Mouse (Mus musculus) macrophage (primary cell): Measurements from ENCODE around the gene Smarcc2. TPM values are rescaled to one million over a fixed set of nuclear protein-coding genes. Genes with fewer than 3 reads are reported as not detected.

Experiments used
- H3K27ac ChIP-seq: fragments of 350-480 bp; formaldehyde crosslinking; 2 replicates; pipeline ENCODE4 v1.9.0; 2021
- H3K36me3 ChIP-seq: fragments of 350-480 bp; formaldehyde crosslinking; 2 replicates; pipeline ENCODE4 v1.9.0; 2021; ENCODE audit errors: inconsistent target
- H3K4me3 ChIP-seq: fragments of 350-480 bp; formaldehyde crosslinking; 2 replicates; pipeline ENCODE4 v1.9.0; 2021; ENCODE audit errors: inconsistent target
- H3K79me2 ChIP-seq: fragments of 350-480 bp; formaldehyde crosslinking; 2 replicates; pipeline ENCODE4 v1.9.0; 2021; ENCODE audit errors: inconsistent target
- WGBS: methylation state at CpG from one replicate; pipeline ENCODE4 v1.1.7; 2026; ENCODE audit warnings: inconsistent platforms; ENCODE audit not compliant: missing documents; 5-methylcytosine and 5-hydroxymethylcytosine counted together
- polyA plus RNA-seq: library from polyadenylated mRNA; stranded (reverse); fragments of 250-400 nt; gene quantifications from 3 replicates; pipeline ENCODE4 v1.2.4, GENCODE M21; 2018; ENCODE audit warnings: inconsistent platforms

The Smarcc2 gene
- polyA plus RNA-seq, 1 experiment from 2014 or later, result 136 TPM

DNA sequence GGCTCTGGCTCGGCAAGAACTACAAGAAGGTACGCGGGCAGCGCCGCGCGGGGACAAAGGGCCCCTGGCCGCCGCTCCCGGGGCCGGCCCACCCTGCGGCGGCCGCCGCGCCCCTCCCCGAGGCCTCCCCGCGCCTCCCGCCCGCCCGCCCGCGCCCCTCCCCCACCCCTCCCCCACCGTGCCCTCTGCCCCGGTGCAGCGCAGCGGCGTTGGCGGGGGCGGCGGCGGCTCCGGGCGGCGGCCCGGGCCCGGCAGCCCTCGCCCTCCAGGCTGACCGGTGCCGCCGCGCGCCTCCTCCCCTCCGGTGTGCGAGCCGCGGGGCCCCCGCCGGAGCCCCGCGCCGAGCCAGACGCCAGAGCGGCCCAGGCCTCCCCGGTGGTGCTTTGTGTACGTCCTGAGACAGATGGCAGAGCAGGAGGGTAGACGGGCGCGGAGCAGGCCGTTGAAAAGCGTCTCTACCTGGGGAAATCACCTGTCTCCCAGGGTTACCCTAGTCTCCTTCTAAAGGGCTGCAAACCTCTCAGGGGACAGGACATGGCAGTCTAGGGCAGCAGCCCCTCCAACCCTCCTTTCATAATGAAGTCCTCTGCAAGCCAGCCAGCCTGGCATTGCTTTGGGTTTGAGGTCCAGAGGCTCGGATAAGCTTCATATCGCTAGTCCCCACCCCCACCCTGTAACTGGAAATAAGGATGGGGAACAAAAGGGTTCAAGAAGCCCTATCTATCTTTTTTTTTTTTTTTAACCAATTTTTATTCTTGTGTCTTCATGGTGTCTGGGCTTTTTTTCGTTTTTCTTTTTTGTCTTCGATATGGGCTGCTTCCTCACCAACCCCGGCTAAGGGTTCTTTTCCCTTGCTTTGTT is 591 bp downstream of the Smarcc2 start:
- 1% methylated on average over 18 of the region's 67 CpGs for WGBS
- Histone ChIP-seq H3K36me3 (peaks cover 32% of the 10 kb centered on the region), H3K4me3 (peak overlapping the region; percentile 81), H3K27ac (peak overlapping the region; percentile 42), H3K79me2 (peaks cover 24% of the 10 kb centered on the region)

DNA sequence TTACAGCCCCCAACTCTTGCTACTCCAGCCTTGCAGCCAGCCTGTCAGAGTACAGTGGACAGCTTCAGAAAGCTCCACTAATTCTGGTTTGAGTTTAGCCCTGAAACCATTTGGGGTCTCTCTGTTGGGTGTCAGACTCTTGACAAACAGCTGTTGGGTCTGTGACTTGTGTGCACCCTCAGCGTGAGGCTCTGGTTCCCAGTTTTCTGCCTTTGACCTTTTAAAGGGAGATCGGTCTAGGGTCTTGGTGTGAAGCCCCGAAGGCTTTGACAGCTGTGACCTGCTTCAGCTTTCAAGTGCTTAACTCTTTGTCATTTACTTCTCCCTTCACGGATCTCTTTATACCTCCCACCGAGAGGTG is 1.2 kb downstream of the Smarcc2 start:
- Histone ChIP-seq H3K4me3 (peak overlapping the region; percentile 81), H3K79me2 (peaks cover 24% of the 10 kb centered on the region), H3K36me3 (peaks cover 38% of the 10 kb centered on the region), H3K27ac (peak overlapping the region; percentile 42)
- WGBS, result 7% methylated on average over 5 of the region's 5 CpGs

DNA sequence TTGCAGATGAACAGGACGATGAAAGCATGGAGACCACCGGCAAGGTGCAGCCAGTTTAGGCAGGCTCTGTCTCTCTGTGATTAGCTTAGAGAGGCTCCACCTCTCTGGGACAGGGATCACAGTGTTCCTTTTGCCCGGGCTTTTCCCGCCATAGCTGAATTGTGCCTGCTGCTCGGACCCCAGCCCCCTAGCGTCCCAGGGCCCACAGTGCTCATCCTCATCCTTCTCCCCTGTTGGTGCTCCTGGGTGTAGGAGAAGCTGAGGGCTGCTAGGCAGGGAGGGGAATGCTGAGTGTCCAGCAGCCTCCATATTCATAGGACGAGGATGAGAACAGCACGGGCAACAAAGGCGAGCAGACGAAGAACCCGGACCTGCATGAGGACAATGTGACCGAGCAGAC is 15.3 kb downstream of the Smarcc2 start:
- no peak overlapping the region for H3K4me3 ChIP-seq
- H3K36me3 ChIP-seq, result peaks cover 84% of the 10 kb centered on the region
- 93% methylated on average over 12 of the region's 12 CpGs for WGBS
- H3K79me2 ChIP-seq, result no peaks in the 10 kb centered on the region
- no peak overlapping the region for H3K27ac ChIP-seq

DNA sequence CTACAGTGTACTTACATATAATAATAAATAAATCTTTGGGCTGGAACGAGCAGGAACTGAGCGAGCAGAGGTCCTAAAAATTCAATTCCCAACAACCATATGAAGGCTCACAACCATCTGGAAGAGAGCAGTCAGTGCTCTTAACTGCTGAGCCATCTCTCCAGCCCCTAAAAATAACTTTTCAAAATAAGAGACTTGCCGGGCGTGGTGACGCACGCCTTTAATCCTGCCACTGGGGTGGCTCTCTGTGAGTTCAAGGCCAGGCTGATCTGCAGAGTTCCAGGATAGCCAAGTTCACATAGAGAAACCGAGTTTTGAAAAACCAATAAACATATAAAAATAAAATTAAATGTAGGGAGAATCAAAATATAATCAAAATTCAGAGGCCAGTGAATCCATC is 27.3 kb downstream of the Smarcc2 start:
- Histone ChIP-seq H3K36me3 (peaks cover 75% of the 10 kb centered on the region), H3K79me2 (peaks cover 11% of the 10 kb centered on the region), H3K4me3 (no peak overlapping the region), H3K27ac (no peak overlapping the region)
- 94% methylated on average over 7 of the region's 7 CpGs for WGBS

DNA sequence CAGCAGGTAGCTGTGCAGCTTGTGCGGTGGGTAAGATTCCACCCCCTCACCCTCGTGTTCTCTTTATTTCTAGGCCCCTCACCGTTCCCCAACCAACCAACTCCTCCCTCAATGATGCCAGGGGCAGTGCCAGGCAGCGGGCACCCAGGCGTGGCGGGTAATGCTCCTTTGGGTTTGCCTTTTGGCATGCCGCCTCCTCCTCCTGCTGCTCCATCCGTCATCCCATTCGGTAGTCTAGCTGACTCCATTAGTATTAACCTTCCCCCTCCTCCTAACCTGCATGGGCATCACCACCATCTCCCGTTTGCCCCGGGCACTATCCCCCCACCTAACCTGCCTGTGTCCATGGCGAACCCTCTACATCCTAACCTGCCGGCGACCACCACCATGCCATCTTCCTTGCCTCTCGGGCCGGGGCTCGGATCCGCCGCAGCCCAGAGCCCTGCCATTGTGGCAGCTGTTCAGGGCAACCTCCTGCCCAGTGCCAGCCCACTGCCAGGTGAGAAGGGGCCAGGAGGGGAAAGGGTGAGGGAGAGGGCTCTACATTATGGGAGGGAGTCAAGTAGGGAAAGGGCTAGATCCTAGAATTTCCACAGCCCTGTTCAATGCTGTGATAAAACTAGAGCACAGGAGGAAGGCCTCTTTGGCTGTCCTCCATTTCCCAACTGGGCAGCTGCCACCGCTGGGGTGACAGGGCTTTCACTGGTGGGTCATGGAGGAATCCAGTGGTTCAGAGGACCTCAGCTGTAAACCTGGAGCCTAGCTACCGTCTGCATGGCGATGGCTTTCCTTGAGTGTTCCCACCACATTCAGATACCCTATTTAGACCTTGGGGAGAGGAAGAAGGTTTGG is 29.0 kb downstream of the Smarcc2 start:
- Histone ChIP-seq H3K79me2 (peaks cover 28% of the 10 kb centered on the region), H3K36me3 (peaks cover 64% of the 10 kb centered on the region), H3K4me3 (no peak overlapping the region), H3K27ac (no peak overlapping the region)
- 91% methylated on average over 21 of the region's 22 CpGs for WGBS

DNA sequence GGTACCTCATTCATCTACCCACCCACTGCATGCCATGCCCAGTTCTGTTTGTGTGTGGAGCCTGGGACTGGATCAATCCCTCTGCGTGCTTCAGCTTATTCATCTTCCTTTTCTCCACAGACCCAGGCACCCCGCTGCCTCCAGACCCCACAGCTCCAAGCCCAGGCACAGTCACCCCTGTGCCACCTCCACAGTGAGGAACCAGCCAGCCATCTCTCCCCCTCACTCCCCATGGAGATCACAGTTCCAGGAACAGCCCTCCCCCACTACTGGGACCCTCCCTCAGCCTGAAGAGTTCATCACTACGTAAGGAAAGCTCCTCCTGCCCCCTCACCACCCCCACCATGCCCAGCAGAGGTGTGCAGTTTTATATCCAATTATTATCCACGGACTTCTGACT is 29.7 kb downstream of the Smarcc2 start:
- Histone ChIP-seq H3K4me3 (no peak overlapping the region), H3K79me2 (peaks cover 34% of the 10 kb centered on the region), H3K36me3 (peaks cover 57% of the 10 kb centered on the region), H3K27ac (no peak overlapping the region)
- WGBS, result 94% methylated on average over 4 of the region's 4 CpGs

DNA sequence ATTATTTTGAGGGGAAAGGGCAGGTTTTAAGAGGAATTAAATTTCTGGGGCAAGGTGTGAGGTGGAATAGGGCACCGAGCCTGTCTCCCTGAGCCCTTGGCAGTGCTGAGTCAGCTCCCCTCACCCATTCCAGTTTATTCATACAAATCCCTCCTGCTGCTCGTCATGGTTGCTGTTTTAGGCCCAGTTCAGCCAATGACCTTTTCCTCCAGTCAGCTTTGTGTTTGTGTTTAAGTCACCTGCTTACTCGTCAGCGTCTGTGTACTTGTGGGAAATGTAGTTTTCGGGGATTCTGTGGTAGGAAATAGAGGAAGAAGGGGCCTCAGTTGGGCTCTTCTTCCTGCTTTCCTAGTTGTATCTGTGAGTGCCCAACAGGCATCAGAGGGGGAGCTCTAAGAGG is 30.3 kb downstream of the Smarcc2 start:
- Histone ChIP-seq H3K79me2 (peaks cover 36% of the 10 kb centered on the region), H3K27ac (no peak overlapping the region), H3K36me3 (peaks cover 51% of the 10 kb centered on the region; the same call in 1 of the 2 replicates), H3K4me3 (no peak overlapping the region)
- 39% methylated on average over 5 of the region's 5 CpGs for WGBS

DNA sequence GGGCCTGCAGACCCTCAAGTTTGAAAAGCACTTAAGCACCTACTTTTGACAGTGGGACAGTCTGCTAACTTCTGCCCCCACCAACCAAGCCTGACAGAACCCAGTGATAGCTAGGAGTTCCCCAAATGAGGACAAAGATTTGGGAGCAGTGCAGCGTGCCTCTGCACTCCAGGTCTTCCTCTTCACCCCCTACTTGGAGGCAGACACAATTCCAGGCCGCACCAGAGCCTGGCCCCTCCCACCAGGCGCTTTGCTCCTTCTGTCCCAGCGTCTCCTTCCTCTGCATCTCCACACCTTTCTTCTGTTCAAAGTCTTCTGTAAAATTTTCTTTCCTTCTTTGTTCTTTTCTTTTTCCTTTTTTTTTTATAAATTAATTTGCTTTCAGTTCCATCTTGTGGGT is 30.7 kb downstream of the Smarcc2 start:
- H3K36me3 ChIP-seq, result peaks cover 51% of the 10 kb centered on the region; the same call in 1 of the 2 replicates
- 88% methylated on average over 4 of the region's 4 CpGs for WGBS
- no peak overlapping the region for H3K4me3 ChIP-seq
- H3K79me2 ChIP-seq, result peaks cover 40% of the 10 kb centered on the region
- H3K27ac ChIP-seq, result no peak overlapping the region

DNA sequence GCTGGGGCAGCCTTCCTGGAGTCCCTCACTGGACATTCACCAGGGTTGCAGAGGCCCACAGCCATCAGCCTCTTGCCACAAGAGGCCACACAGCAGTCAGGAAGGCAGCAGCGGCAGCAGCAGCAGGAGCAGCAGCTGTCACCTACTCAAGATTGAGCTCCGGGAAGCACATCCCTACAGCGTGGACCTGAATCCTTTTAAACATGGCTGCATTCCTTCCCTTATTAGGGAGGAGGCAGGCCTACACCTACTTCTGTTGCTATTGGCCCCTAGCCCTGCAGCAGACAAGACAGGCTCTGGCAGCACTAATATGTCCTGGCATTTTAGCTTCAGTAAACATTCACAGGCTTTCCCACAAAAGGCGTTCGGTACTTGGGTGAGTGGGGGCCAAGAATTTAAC is 31.2 kb downstream of the Smarcc2 start:
- peaks cover 44% of the 10 kb centered on the region for H3K79me2 ChIP-seq

DNA sequence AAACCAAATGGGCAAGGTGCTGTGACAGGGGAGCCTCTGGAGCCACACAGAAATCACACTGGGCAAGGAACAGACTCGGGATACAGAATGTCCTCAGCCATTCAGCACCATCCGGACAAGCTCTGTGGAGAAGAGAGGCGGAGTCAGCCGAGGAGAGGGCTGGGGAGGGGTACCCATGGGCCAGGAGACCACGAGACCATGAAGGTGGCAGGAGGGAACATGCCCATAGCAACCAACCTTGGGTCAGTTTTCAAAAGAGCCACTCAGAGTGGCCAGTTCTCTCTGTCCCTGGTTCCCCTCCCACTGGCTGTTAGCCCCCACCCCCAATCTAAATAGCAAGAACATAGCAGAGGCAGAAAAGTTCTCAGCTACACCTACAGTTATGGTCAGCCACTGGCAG is 31.9 kb downstream of the Smarcc2 start:
- H3K4me3 ChIP-seq, result no peak overlapping the region
- H3K27ac ChIP-seq, result no peak overlapping the region
- 79% methylated on average over 5 of the region's 5 CpGs for WGBS
- peaks cover 41% of the 10 kb centered on the region; the same call in 1 of the 2 replicates for H3K36me3 ChIP-seq
- peaks cover 48% of the 10 kb centered on the region for H3K79me2 ChIP-seq

More for the DNA sequence above, 31.2 kb downstream of the Smarcc2 start:
- Histone ChIP-seq H3K27ac (no peak overlapping the region), H3K4me3 (no peak overlapping the region), H3K36me3 (peaks cover 48% of the 10 kb centered on the region; the same call in 1 of the 2 replicates)
- WGBS, result 100% methylated on average over 5 of the region's 5 CpGs

DNA sequence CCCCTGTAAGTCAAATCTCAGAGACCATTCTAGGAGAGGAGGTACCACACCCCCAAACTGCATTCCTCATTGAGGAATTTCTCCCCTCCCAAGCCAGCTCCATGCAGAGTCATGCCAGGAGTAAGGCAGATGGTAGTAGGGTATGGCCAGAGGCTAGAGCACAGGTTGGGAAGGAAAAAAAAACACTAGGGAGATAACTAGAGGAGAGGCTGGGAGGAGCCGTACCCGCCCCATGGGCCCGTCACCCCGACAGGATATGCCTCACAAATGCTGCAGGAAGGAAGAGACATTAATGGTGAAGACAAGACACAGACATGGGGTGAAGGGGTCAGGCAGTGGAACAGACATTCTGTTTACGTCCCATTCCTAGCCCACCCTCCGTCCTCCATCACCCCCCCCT is 32.4 kb downstream of the Smarcc2 start:
- Histone ChIP-seq H3K27ac (0 out of 2 replicates have a peak overlapping the region, but pooled peaks have one; percentile 94), H3K79me2 (peaks cover 48% of the 10 kb centered on the region), H3K36me3 (peaks cover 37% of the 10 kb centered on the region; the same call in 1 of the 2 replicates), H3K4me3 (peak overlapping the region; percentile 97; the same call in 1 of the 2 replicates)
- 81% methylated on average over 6 of the region's 6 CpGs for WGBS

DNA sequence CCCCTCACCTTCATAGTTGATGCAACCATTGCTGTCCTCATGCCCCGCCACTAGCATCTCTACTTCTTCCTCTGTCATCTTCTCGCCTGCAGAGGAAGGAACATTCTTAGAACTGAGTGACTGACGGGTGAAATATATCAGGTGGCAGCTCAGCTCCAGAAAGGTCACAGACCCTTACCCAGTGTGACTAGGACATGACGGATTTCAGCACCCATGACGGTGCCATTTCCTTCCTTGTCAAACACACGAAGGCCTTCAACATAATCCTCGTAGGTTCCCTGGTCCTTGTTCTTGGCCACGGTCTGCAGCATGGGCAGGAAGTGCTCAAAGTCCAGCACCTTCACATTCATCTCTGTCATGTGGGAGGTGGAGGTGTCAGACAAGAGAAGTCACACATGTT is 33.0 kb downstream of the Smarcc2 start:
- H3K27ac ChIP-seq, result peak overlapping the region; percentile 94; the same call in 1 of the 2 replicates
- H3K79me2 ChIP-seq, result peaks cover 48% of the 10 kb centered on the region
- WGBS, result 38% methylated on average over 4 of the region's 8 CpGs
- peaks cover 33% of the 10 kb centered on the region; the same call in 1 of the 2 replicates for H3K36me3 ChIP-seq
- peak overlapping the region; percentile 97 for H3K4me3 ChIP-seq

DNA sequence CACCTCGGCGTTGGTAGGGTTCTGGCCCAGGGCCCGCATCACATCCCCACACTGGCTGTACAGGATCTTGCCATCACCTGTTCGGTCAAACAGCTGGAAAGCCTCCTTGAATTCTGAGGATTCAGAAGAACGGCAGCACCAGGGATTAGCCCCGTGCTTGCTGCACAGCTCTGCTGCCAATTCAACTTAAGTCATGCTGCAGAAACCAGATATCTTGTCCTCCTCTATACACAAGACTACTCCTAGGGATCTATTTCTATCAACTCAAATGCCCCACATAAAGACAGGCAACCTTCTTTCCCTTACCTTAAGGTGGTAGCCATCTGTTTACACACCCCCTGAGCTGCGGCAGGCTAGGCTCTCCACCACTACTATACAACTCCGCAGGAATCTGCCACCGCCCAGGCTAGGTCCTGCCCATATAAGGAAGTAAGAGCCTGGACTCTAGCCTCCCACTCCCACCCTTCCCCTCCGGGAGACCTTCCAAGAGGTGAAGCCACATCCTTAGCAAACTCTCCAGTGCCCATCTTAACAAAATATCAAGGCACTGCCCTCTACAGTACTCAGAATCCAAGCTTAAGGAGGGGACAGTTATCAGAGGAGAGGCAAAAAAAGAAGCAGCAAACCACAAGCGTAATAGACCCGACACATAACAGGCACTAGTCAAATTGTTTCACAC is 33.7 kb downstream of the Smarcc2 start:
- Histone ChIP-seq H3K27ac (peak overlapping the region; percentile 94), H3K36me3 (peaks cover 26% of the 10 kb centered on the region; the same call in 1 of the 2 replicates), H3K79me2 (peaks cover 48% of the 10 kb centered on the region), H3K4me3 (peak overlapping the region; percentile 97)
- WGBS, result 5% methylated on average over 11 of the region's 12 CpGs

DNA sequence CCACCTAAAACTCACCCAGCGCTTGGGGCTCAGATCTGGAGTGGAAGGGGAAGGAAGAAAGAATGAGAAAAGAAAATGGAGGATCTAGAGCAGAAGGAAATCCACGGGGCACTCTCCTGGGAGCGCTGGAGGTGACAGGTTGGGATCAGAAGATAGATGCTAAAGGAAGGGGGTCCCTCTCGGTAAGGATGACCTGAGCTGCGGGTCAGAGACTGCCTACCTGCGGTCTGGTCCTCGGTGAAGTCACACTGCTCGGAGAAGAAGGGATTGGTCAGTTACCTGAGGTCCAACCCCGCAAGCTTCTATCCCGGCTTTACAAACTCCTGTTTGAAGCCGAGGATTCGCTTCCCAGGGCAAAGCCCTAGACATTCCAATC is 34.3 kb downstream of the Smarcc2 start:
- Histone ChIP-seq H3K36me3 (peaks cover 22% of the 10 kb centered on the region; the same call in 1 of the 2 replicates), H3K4me3 (peak overlapping the region; percentile 97), H3K79me2 (peaks cover 48% of the 10 kb centered on the region), H3K27ac (peak overlapping the region; percentile 94)
- WGBS, result 1% methylated on average over 11 of the region's 12 CpGs
